Mouse (Mus musculus) MEL (cell line): Measurements from ENCODE around the gene Gtf2b.
A peak's percentile ranks its signal among the peaks of the same experiment; 100 is the strongest.

Source experiments
- CHD1 ChIP-seq: IDR thresholded peaks from 2 replicates; pipeline ENCODE4 v1.6.1; 2012; ENCODE audit warnings: low read depth, mild to moderate bottlenecking, inconsistent platforms, low read length, improper control_type of control experiment
- CTCF ChIP-seq, 3 experiments: IDR thresholded peaks in 2 of 3; conservative IDR thresholded peaks in 1 of 3; 2 replicates each; pipeline ENCODE4 v1.5.1; 2011 to 2012; ENCODE audit warnings: low read length in 3 of 3, low read depth in 2 of 3, mild to moderate bottlenecking in 2 of 3, improper control_type of control experiment in 1 of 3, inconsistent platforms in 1 of 3, mixed read lengths in 1 of 3, moderate library complexity in 1 of 3; ENCODE audit not compliant: control insufficient read depth in 1 of 3, insufficient read depth in 1 of 3, poor library complexity in 1 of 3, severe bottlenecking in 1 of 3
- EP300 ChIP-seq, 2 experiments: IDR thresholded peaks; 2 replicates each; pipeline ENCODE4 v1.6.1; 2011; ENCODE audit warnings: improper control_type of control experiment in 2 of 2, low read length in 2 of 2, low read depth in 1 of 2, mild to moderate bottlenecking in 1 of 2
- GATA1 ChIP-seq: IDR thresholded peaks from 2 replicates; pipeline ENCODE4 v1.6.1; 2011; ENCODE audit warnings: low read depth, low read length, improper control_type of control experiment
- RCOR1 ChIP-seq: IDR thresholded peaks from 2 replicates; pipeline ENCODE4 v1.6.1; 2012; ENCODE audit warnings: low read depth, mild to moderate bottlenecking, inconsistent platforms, low read length, improper control_type of control experiment
- USF2 ChIP-seq, 2 experiments: IDR thresholded peaks; 2 replicates each; pipeline ENCODE4 v1.6.1; 2011 to 2012; ENCODE audit warnings: improper control_type of control experiment in 2 of 2, low read length in 2 of 2, borderline replicate concordance in 1 of 2, inconsistent platforms in 1 of 2, low read depth in 1 of 2, mild to moderate bottlenecking in 1 of 2; ENCODE audit not compliant: insufficient read depth in 1 of 2
- ZC3H11A ChIP-seq: IDR thresholded peaks from 2 replicates; pipeline ENCODE4 v1.6.1; 2012; ENCODE audit warnings: low read depth, mild to moderate bottlenecking, inconsistent platforms, low read length, improper control_type of control experiment

DNA sequence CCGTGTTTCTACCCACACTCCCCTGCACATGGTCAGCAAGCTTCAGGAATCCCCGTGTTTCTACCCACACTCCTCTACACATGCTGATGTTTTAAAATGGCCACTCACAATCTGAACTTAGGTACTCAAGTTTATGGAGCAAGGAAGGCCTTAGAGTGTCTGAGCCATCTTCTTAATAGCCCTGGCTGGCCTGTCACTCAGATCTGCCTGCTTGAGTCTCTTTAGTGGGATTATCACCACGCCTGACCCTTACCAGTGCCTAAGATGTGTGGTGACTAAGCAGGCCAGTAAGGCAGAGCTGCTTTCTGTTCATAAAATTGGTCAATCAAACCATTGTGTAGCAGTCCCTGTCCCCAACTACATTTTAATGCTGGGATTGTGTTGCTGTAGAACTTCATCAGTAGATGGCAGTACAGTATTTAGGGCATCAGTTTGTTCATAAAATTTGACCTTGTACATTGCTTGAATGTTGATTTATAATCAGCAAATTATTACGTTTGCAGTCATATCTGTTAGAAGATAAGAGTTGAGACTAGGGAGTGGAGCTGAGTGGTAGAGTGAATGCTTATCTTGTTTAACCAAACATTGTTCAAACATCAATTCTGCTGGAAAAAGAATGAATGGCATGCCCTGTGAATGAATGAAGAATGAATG lies 8.8 kb downstream of the Gtf2b start:
- no peak for TF ChIP-seq CHD1
- TF ChIP-seq CTCF (IDR thresholded peaks at IDR 0.05 in 2 of 3, conservative IDR thresholded peaks at IDR 0.05 in 1 of 3; ENCODE audit: control insufficient read depth in 1 of 3, insufficient read depth in 1 of 3, low read depth in 2 of 3, low read length in 3 of 3, poor library complexity in 1 of 3, severe bottlenecking in 1 of 3), result peak in 2 of 3 experiments; percentile 35 to 61; a peak in 4 of 6 replicates
- no peak for TF ChIP-seq USF2 (IDR thresholded peaks at IDR 0.05; ENCODE audit: borderline replicate concordance in 1 of 2, insufficient read depth in 1 of 2, low read depth in 1 of 2, low read length in 2 of 2)
- no peak for TF ChIP-seq RCOR1
- no peak for TF ChIP-seq EP300 (IDR thresholded peaks at IDR 0.05; ENCODE audit: low read depth in 1 of 2, low read length in 2 of 2)
- 0 out of 2 replicates have a peak, but pooled peaks have one; percentile 32 for TF ChIP-seq GATA1
- peak; percentile 39; the same call in 1 of the 2 replicates for TF ChIP-seq ZC3H11A
